Mouse (Mus musculus) spleen, embryonic (tissue): Measurements from ENCODE around the gene Ifna15.

Source experiments
- CTCF ChIA-PET: fragments of 350-600 bp; sonication (Branson Sonifier 250); formaldehyde crosslinking; loops from one replicate; lab custom pipeline; 2022; lab: Charles Lee

The Ifna15 gene

DNA sequence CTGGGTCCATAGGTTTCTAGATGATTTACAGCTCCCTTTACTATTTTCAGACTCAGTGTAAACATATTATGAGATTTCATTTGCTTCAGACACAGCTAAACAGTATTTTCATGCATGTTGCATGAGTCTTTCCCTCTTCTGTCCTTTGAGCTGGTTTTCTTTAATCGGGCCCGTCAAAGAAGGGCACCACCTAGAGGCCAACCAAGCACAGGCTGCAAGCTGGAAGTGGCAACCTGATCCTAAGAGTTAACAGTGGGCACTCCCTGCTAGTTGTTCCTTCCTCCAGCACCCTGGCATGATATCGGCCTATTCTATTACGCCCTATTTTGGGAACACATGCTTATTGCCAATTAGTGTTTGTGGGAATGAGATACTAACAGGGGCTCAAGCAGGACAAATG, 43.6 kb downstream of the Ifna15 start:
- CTCF ChIA-PET: no interaction called here

DNA sequence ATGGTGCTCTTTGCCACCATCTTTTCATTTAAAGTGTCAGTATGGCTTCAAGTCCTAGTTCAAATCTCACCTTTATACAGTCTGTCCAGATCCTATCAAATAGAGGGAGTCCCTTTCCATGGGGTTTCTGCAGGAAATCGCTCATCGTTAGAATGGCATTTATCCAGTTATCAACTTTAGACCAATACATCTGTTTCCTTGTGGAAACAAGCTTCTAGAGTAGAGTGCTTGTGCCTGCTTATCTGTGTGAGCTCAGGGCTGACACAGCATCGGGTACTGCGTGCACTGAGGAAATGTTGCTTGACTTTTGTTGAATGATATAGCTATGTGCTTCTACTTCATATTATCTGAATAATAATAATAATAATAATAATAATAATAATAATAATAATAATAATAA, 44.3 kb downstream of the Ifna15 start:
- CTCF ChIA-PET: interaction anchor here (0.6 kb wide), 1 partner anchor 193 kb away, joined by 4 read pairs; no protein-coding TSS in a partner anchor
